ENCODE assay signal across 20 mouse cellular contexts in the genomic region with DNA sequence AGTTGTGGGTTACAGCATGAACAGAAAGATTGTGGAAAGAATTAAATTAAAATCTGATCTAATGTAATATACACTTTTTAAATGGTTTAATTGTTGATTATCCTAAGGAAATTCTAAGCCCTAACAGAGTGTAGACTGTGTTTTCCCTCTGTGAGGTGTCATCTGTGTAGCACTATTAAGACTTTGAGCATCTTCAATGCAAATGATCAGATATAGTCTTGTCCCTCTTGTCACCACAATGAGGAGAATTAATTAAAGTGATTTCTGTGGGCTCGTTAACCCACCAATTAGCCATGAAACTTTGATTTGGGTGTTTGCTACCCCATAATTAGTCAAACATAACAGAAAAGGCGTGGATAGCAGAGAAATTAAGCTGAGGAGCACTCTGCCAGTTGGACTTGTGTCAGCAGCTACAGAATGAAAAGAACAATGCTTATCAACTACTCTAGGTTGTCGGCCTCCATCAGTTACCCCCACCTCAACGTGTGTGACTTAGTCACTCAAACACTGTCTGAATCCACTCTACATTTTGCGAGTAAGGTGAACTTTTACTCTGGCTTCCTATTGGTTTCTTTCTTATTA.
"Had no signal": no experiment of that assay in that cellular context is flagged by ENCODE, and none has a peak within 500 bp of the region (broad histone marks: within the 10 kb centered on the region; RNA-seq: fewer than 3 reads in every experiment).

No protein-coding gene starts in this region.

- H3K4me3 ChIP-seq: layer of hippocampus, adult 2 months; limb, embryonic 10.5 days; limb, embryonic 13.5 days; liver, embryonic 12.5 days; liver, embryonic 15.5 days; lung, embryonic 15.5 days; midbrain, embryonic 15.5 days; neural tube, embryonic 12.5 days; neural tube, embryonic 15.5 days had no signal

- ATAC-seq: liver, embryonic 12.5 days; midbrain, embryonic 15.5 days had no signal

- H3K4me2 ChIP-seq: limb, embryonic 13.5 days; liver, embryonic 12.5 days; liver, embryonic 15.5 days; lung, embryonic 15.5 days; midbrain, embryonic 11.5 days; midbrain, embryonic 15.5 days; neural tube, embryonic 12.5 days; neural tube, embryonic 15.5 days had no signal

- H3K9me3 ChIP-seq: limb, embryonic 10.5 days; limb, embryonic 13.5 days; liver, embryonic 12.5 days; liver, embryonic 15.5 days; lung, embryonic 15.5 days; midbrain, embryonic 15.5 days; neural tube, embryonic 12.5 days; neural tube, embryonic 15.5 days had no signal

- H3K27ac ChIP-seq: kidney, postnatal 0 days; layer of hippocampus, adult 2 months; limb, embryonic 10.5 days; limb, embryonic 13.5 days; liver, embryonic 12.5 days; liver, embryonic 15.5 days; lung, embryonic 15.5 days; midbrain, embryonic 15.5 days; neural tube, embryonic 12.5 days; neural tube, embryonic 15.5 days had no signal

- DNase-seq: kidney, postnatal 25 days; layer of hippocampus, adult 9-11 months; liver; lung, adult 18-20 months; lung, postnatal 10 days; lung, postnatal 4 days; thymus, adult 18-20 months; thymus, postnatal 14 days; thymus, postnatal 4 days had no signal

- H3K36me3 ChIP-seq: limb, embryonic 10.5 days; limb, embryonic 13.5 days; liver, embryonic 12.5 days; liver, embryonic 15.5 days; lung, embryonic 15.5 days; midbrain, embryonic 15.5 days; neural tube, embryonic 12.5 days; neural tube, embryonic 15.5 days had no signal

- H3K9ac ChIP-seq: limb, embryonic 13.5 days; liver, embryonic 12.5 days; liver, embryonic 15.5 days; lung, embryonic 15.5 days; midbrain, embryonic 15.5 days; neural tube, embryonic 12.5 days; neural tube, embryonic 15.5 days had no signal

- H3K27me3 ChIP-seq: limb, embryonic 13.5 days; liver, embryonic 12.5 days; liver, embryonic 15.5 days; lung, embryonic 15.5 days; midbrain, embryonic 15.5 days; neural tube, embryonic 12.5 days; neural tube, embryonic 15.5 days had no signal

- H3K4me1 ChIP-seq: limb, embryonic 10.5 days; limb, embryonic 13.5 days; liver, embryonic 12.5 days; liver, embryonic 15.5 days; lung, embryonic 15.5 days; midbrain, embryonic 15.5 days; neural tube, embryonic 12.5 days; neural tube, embryonic 15.5 days had no signal
